Mouse (Mus musculus) liver, embryonic 16.5 days (tissue): ENCODE data around the gene Cxcl1. TPM values are rescaled to one million over a fixed set of nuclear protein-coding genes. Genes with fewer than 3 reads are reported as not detected.

ENCODE experiments used
- ATAC-seq: fragments of 200-750 bp; cut with Nextera tagmentation; 2 replicates; pipeline ENCODE4 v1.8.0; 2017; ENCODE audit warnings: low read depth, mild to moderate bottlenecking, moderate number of reproducible peaks, moderate library complexity
- H3K27ac ChIP-seq: fragments of 300-500 bp; sonication (generic); 2 replicates; pipeline ENCODE4 v1.5.1; 2014; ENCODE audit warnings: mild to moderate bottlenecking, low read length
- H3K27me3 ChIP-seq: fragments of 300-500 bp; sonication (generic); 2 replicates; pipeline ENCODE4 v1.6.1; 2014; ENCODE audit warnings: low read depth, low read length, mixed read lengths; ENCODE audit not compliant: control insufficient read depth, insufficient read depth
- H3K36me3 ChIP-seq: fragments of 300-500 bp; sonication (generic); 2 replicates; pipeline ENCODE4 v1.6.1; 2014; ENCODE audit warnings: mild to moderate bottlenecking; ENCODE audit not compliant: control insufficient read depth, insufficient read depth
- H3K4me1 ChIP-seq: fragments of 300-500 bp; sonication (generic); 2 replicates; pipeline ENCODE4 v1.6.1; 2014; ENCODE audit warnings: low read depth, low read length, mixed read lengths; ENCODE audit not compliant: control insufficient read depth
- H3K4me2 ChIP-seq: fragments of 300-500 bp; sonication (generic); 2 replicates; pipeline ENCODE4 v1.6.1; 2014; ENCODE audit warnings: low read depth, low read length, mixed read lengths
- H3K4me3 ChIP-seq: fragments of 300-500 bp; sonication (generic); 2 replicates; pipeline ENCODE4 v1.5.1; 2014; ENCODE audit warnings: low read depth, mild to moderate bottlenecking, low read length
- H3K9ac ChIP-seq: fragments of 300-500 bp; sonication (generic); 2 replicates; pipeline ENCODE4 v1.6.1; 2014; ENCODE audit warnings: low read depth, low read length
- H3K9me3 ChIP-seq: fragments of 300-500 bp; sonication (generic); replicated peaks from 2 replicates; pipeline ENCODE4 v1.6.1; 2016; ENCODE audit warnings: low read length; ENCODE audit not compliant: control insufficient read depth
- WGBS: fragments of 180-500 bp; shearing (Covaris S2); extraction: QIAGEN DNeasy Blood & Tissue Kit; methylation state at CpG from one replicate; pipeline ENCODE4 v1.1.7; 2014; ENCODE audit not compliant: insufficient replicate concordance; 5-methylcytosine and 5-hydroxymethylcytosine counted together
- polyA plus RNA-seq: library from polyadenylated mRNA; unstranded; fragments of >200 nt; fragmentation: Nextera tagmentation; extraction: Ambion mirVana; gene quantifications from 2 replicates; pipeline ENCODE4 v1.2.1, GENCODE M21; 2015

Cxcl1 gene
- polyA plus RNA-seq, 1 experiment from 2014 or later, result 1.5 TPM

- H3K27ac ChIP-seq, result no peak overlapping the region
- WGBS, result 49% methylated on average over 7 of the region's 7 CpGs
- ATAC-seq, result no peak
Measured at GRCm38 (mm10) chr5:90900147-90900546, 9.1 kb downstream of the Cxcl1 start.

GRCm38 (mm10) chr5:90900688-90901087 lies 9.6 kb downstream of the Cxcl1 start:
- no peak overlapping the region for H3K27ac ChIP-seq
- H3K9ac ChIP-seq, result no peak overlapping the region
- H3K27me3 ChIP-seq, result peaks cover 13% of the 10 kb centered on the region
- 61% methylated on average over 7 of the region's 7 CpGs for WGBS
- H3K9me3 ChIP-seq, result no peaks in the 10 kb centered on the region
- peaks cover 2% of the 10 kb centered on the region; the same call in 1 of the 2 replicates for H3K4me1 ChIP-seq
- no peak for ATAC-seq
- H3K4me2 ChIP-seq, result no peak overlapping the region
- no peak overlapping the region for H3K4me3 ChIP-seq
- H3K36me3 ChIP-seq, result no peaks in the 10 kb centered on the region

More at GRCm38 (mm10) chr5:90900147-90900546, 9.1 kb downstream of the Cxcl1 start:
- Histone ChIP-seq H3K4me1 (peaks cover 2% of the 10 kb centered on the region; the same call in 1 of the 2 replicates), H3K9ac (no peak overlapping the region), H3K4me2 (no peak overlapping the region), H3K36me3 (no peaks in the 10 kb centered on the region), H3K27me3 (peaks cover 13% of the 10 kb centered on the region), H3K4me3 (no peak overlapping the region), H3K9me3 (no peaks in the 10 kb centered on the region)

- Histone ChIP-seq H3K36me3 (no peaks in the 10 kb centered on the region), H3K9me3 (no peaks in the 10 kb centered on the region), H3K9ac (no peak overlapping the region), H3K27ac (no peak overlapping the region), H3K27me3 (peaks cover 13% of the 10 kb centered on the region), H3K4me3 (no peak overlapping the region), H3K4me1 (peaks cover 2% of the 10 kb centered on the region; the same call in 1 of the 2 replicates), H3K4me2 (peak overlapping the region; percentile 41)
- 4% methylated on average over 10 of the region's 10 CpGs for whole genome bisulfite sequencing
- ATAC-seq, result 0 out of 2 replicates have a peak, but pooled peaks have one; percentile 27
Measured at GRCm38 (mm10) chr5:90902380-90903260, 11.6 kb downstream of the Cxcl1 start.

- H3K36me3 ChIP-seq, result no peaks in the 10 kb centered on the region
- no peak within 1 kb of the TSS for H3K27ac ChIP-seq
- WGBS, result 8% methylated on average over 22 of the region's 22 CpGs
- H3K27me3 ChIP-seq, result peaks cover 13% of the 10 kb centered on the region
- H3K9ac ChIP-seq, result no peak within 1 kb of the TSS
- H3K4me1 ChIP-seq, result peaks cover 2% of the 10 kb centered on the region; the same call in 1 of the 2 replicates
- peak within 1 kb of the TSS; percentile 41 for H3K4me2 ChIP-seq
- H3K4me3 ChIP-seq, result peak within 1 kb of the TSS; percentile 26; the same call in 1 of the 2 replicates
- H3K9me3 ChIP-seq, result no peaks in the 10 kb centered on the region
- ATAC-seq, result peak; percentile 39; the same call in 1 of the 2 replicates
Measured at GRCm38 (mm10) chr5:90903339-90904020, 12.4 kb downstream of the Cxcl1 start, which contains the start of gene Cxcl2. TSS of gene Cxcl2 (plus strand) at chr5:90903871.

GRCm38 (mm10) chr5:90908983-90909382 lies 17.9 kb downstream of the Cxcl1 start:
- Histone ChIP-seq H3K27ac (no peak overlapping the region), H3K4me1 (no peaks in the 10 kb centered on the region), H3K36me3 (no peaks in the 10 kb centered on the region), H3K9me3 (no peaks in the 10 kb centered on the region), H3K4me3 (no peak overlapping the region), H3K4me2 (no peak overlapping the region), H3K27me3 (peaks cover 11% of the 10 kb centered on the region), H3K9ac (no peak overlapping the region)
- 0% methylated on average over 2 of the region's 2 CpGs for WGBS
- no peak for ATAC-seq

- H3K4me2 ChIP-seq, result no peak overlapping the region
- H3K4me3 ChIP-seq, result no peak overlapping the region
- no peak for ATAC-seq
- no peaks in the 10 kb centered on the region for H3K4me1 ChIP-seq
- H3K9me3 ChIP-seq, result no peaks in the 10 kb centered on the region
- H3K27ac ChIP-seq, result no peak overlapping the region
- 48% methylated on average over 2 of the region's 2 CpGs for WGBS
- no peak overlapping the region for H3K9ac ChIP-seq
- no peaks in the 10 kb centered on the region for H3K27me3 ChIP-seq
- H3K36me3 ChIP-seq, result no peaks in the 10 kb centered on the region
Measured at GRCm38 (mm10) chr5:90919495-90919894, 28.5 kb downstream of the Cxcl1 start.

GRCm38 (mm10) chr5:90922958-90923357 lies 31.9 kb downstream of the Cxcl1 start:
- Histone ChIP-seq H3K4me3 (no peak overlapping the region), H3K36me3 (no peaks in the 10 kb centered on the region), H3K9ac (no peak overlapping the region), H3K4me1 (no peaks in the 10 kb centered on the region), H3K4me2 (no peak overlapping the region), H3K27ac (no peak overlapping the region), H3K27me3 (no peaks in the 10 kb centered on the region), H3K9me3 (no peaks in the 10 kb centered on the region)
- 80% methylated on average over 4 of the region's 4 CpGs for WGBS
- no peak for ATAC-seq

GRCm38 (mm10) chr5:90930546-90930945 lies 39.5 kb downstream of the Cxcl1 start:
- ATAC-seq, result no peak
- Histone ChIP-seq H3K36me3 (no peaks in the 10 kb centered on the region), H3K9me3 (no peaks in the 10 kb centered on the region), H3K27ac (no peak overlapping the region), H3K4me1 (peaks cover 5% of the 10 kb centered on the region), H3K4me3 (peak overlapping the region; percentile 75), H3K4me2 (peak overlapping the region; percentile 84), H3K9ac (peak overlapping the region; percentile 80), H3K27me3 (no peaks in the 10 kb centered on the region)
- WGBS, result 59% methylated on average over 2 of the region's 2 CpGs
